Mouse (Mus musculus) liver, adult 2 months (tissue): Measurements from ENCODE around the gene Lgmn. TPM values are rescaled to one million over a fixed set of nuclear protein-coding genes. Genes with fewer than 3 reads are reported as not detected.

ENCODE experiments used
- DNase-seq: peaks from one replicate; pipeline ENCODE4 v3.0.0-alpha.2; 2011; ENCODE audit warnings: low read depth, low spot score; ENCODE audit errors: extremely low read depth
- H3K27ac ChIP-seq: fragments of 200-500 bp; replicated peaks from 2 replicates; pipeline ENCODE4 v1.5.1; 2012; ENCODE audit warnings: low read depth, mild to moderate bottlenecking, control low read depth, inconsistent platforms, low read length; ENCODE audit not compliant: insufficient read depth
- H3K27me3 ChIP-seq: fragments of 200-500 bp; 2 replicates; pipeline ENCODE4 v1.6.1; 2012; ENCODE audit warnings: mild to moderate bottlenecking, moderate library complexity, low read length, inconsistent platforms; ENCODE audit not compliant: control insufficient read depth, insufficient read depth
- H3K36me3 ChIP-seq: fragments of 200-500 bp; 2 replicates; pipeline ENCODE4 v1.6.1; 2012; ENCODE audit warnings: low read length, inconsistent platforms; ENCODE audit not compliant: control insufficient read depth, insufficient read depth
- H3K4me1 ChIP-seq: fragments of 200-500 bp; 2 replicates; pipeline ENCODE4 v1.6.1; 2011; ENCODE audit warnings: low read length; ENCODE audit not compliant: control insufficient read depth, insufficient read depth
- H3K4me3 ChIP-seq: fragments of 200-500 bp; 2 replicates; pipeline ENCODE4 v1.5.1; 2011; ENCODE audit warnings: low read depth, mild to moderate bottlenecking, control low read depth, low read length, moderate library complexity; ENCODE audit not compliant: insufficient read depth
- H3K79me2 ChIP-seq: fragments of 200-500 bp; 2 replicates; pipeline ENCODE4 v1.6.1; 2012; ENCODE audit warnings: inconsistent platforms, mild to moderate bottlenecking, low read length, moderate library complexity; ENCODE audit not compliant: control insufficient read depth, insufficient read depth
- H3K9ac ChIP-seq: fragments of 200-500 bp; 2 replicates; pipeline ENCODE4 v1.6.1; 2012; ENCODE audit warnings: low read depth, mild to moderate bottlenecking, control low read depth, inconsistent platforms, low read length
- CTCF ChIP-seq: fragments of 200-500 bp; IDR thresholded peaks from 2 replicates; pipeline ENCODE4 v1.5.1; 2011; ENCODE audit warnings: low read depth, low read length, control low read depth
- POLR2A ChIP-seq: fragments of 200-500 bp; IDR thresholded peaks from 2 replicates; pipeline ENCODE4 v1.6.1; 2011; ENCODE audit warnings: low read length, control low read depth; ENCODE audit not compliant: insufficient read depth; ENCODE audit errors: extremely low read depth
- WGBS: fragments of 180-500 bp; shearing (Covaris S2); methylation state at CpG from one replicate; pipeline ENCODE4 v1.1.7; 2018; 5-methylcytosine and 5-hydroxymethylcytosine counted together
- polyA plus RNA-seq: library from polyadenylated mRNA; depleted of rRNA; stranded (reverse); fragments of >200 nt; gene quantifications from 2 replicates; pipeline ENCODE4 v1.2.3, GENCODE M21; 2012
- total RNA-seq: library from RNA; depleted of rRNA; stranded (reverse); fragments of >200 nt; gene quantifications from 2 replicates; pipeline ENCODE4 v1.2.3, GENCODE M21; 2014

The Lgmn gene
- total and polyA plus RNA-seq, 2 experiments: 48.5 to 59.6 TPM

- Histone ChIP-seq H3K4me3 (no peak overlapping the region), H3K36me3 (no peaks in the 10 kb centered on the region; the same call in 1 of the 2 replicates), H3K9ac (no peak overlapping the region), H3K4me1 (peaks cover 3% of the 10 kb centered on the region; the same call in 1 of the 2 replicates), H3K79me2 (no peaks in the 10 kb centered on the region), H3K27ac (no peak overlapping the region), H3K27me3 (no peaks in the 10 kb centered on the region)
- no peak for DNase-seq
- WGBS: 85% methylated on average over 11 of the region's 11 CpGs
- TF ChIP-seq POLR2A (no peak), CTCF (no peak)
Observed at GRCm38 (mm10) chr12:102422623-102423320, 16.8 kb downstream of the Lgmn start.

GRCm38 (mm10) chr12:102422065-102422464 lies 17.5 kb downstream of the Lgmn start:
- H3K36me3 ChIP-seq: no peaks in the 10 kb centered on the region; the same call in 1 of the 2 replicates
- TF ChIP-seq POLR2A (no peak), CTCF (no peak)
- WGBS: 83% methylated on average over 6 of the region's 6 CpGs
- H3K4me3 ChIP-seq: no peak overlapping the region
- H3K9ac ChIP-seq: no peak overlapping the region
- no peaks in the 10 kb centered on the region for H3K27me3 ChIP-seq
- H3K4me1 ChIP-seq: peaks cover 3% of the 10 kb centered on the region; the same call in 1 of the 2 replicates
- DNase-seq: no peak
- H3K79me2 ChIP-seq: no peaks in the 10 kb centered on the region
- H3K27ac ChIP-seq: no peak overlapping the region

- TF ChIP-seq CTCF (no peak), POLR2A (no peak)
- no peaks in the 10 kb centered on the region for H3K27me3 ChIP-seq
- 70% methylated on average over 10 of the region's 10 CpGs for WGBS
- no peaks in the 10 kb centered on the region for H3K79me2 ChIP-seq
- no peak overlapping the region for H3K4me3 ChIP-seq
- no peak for DNase-seq
- no peak overlapping the region for H3K9ac ChIP-seq
- H3K4me1 ChIP-seq: peaks cover 4% of the 10 kb centered on the region; the same call in 1 of the 2 replicates
- peaks cover 3% of the 10 kb centered on the region for H3K36me3 ChIP-seq
- no peak overlapping the region for H3K27ac ChIP-seq
Observed at GRCm38 (mm10) chr12:102420168-102420890, 19.3 kb downstream of the Lgmn start.

- no peak overlapping the region for H3K4me3 ChIP-seq
- WGBS: 83% methylated on average over 3 of the region's 3 CpGs
- H3K4me1 ChIP-seq: peaks cover 4% of the 10 kb centered on the region; the same call in 1 of the 2 replicates
- no peak overlapping the region for H3K27ac ChIP-seq
- no peak overlapping the region for H3K9ac ChIP-seq
- peaks cover 3% of the 10 kb centered on the region for H3K36me3 ChIP-seq
- H3K27me3 ChIP-seq: no peaks in the 10 kb centered on the region
- DNase-seq: no peak
- TF ChIP-seq CTCF: no peak
- no peak for TF ChIP-seq POLR2A
- H3K79me2 ChIP-seq: no peaks in the 10 kb centered on the region
Observed at GRCm38 (mm10) chr12:102419544-102419943, 20.1 kb downstream of the Lgmn start.

- TF ChIP-seq POLR2A (no peak), CTCF (no peak)
- Histone ChIP-seq H3K27ac (no peak overlapping the region), H3K4me1 (peaks cover 4% of the 10 kb centered on the region; the same call in 1 of the 2 replicates), H3K36me3 (peaks cover 8% of the 10 kb centered on the region), H3K9ac (no peak overlapping the region), H3K4me3 (no peak overlapping the region), H3K27me3 (no peaks in the 10 kb centered on the region), H3K79me2 (no peaks in the 10 kb centered on the region)
- no peak for DNase-seq
- WGBS: 69% methylated on average over 6 of the region's 6 CpGs
Observed at GRCm38 (mm10) chr12:102417701-102418100, 21.9 kb downstream of the Lgmn start.

GRCm38 (mm10) chr12:102416955-102417510 lies 22.6 kb downstream of the Lgmn start:
- Histone ChIP-seq H3K36me3 (peaks cover 9% of the 10 kb centered on the region), H3K4me1 (peaks cover 4% of the 10 kb centered on the region; the same call in 1 of the 2 replicates), H3K9ac (no peak overlapping the region), H3K79me2 (no peaks in the 10 kb centered on the region), H3K27ac (no peak overlapping the region), H3K27me3 (no peaks in the 10 kb centered on the region), H3K4me3 (no peak overlapping the region)
- DNase-seq: no peak
- 84% methylated on average over 7 of the region's 7 CpGs for WGBS
- TF ChIP-seq CTCF (no peak), POLR2A (no peak)
